Mouse (Mus musculus) ES-E14 (cell line): Measurements from ENCODE around the gene Psme4.

Source experiments
- CHD2 ChIP-seq: IDR thresholded peaks from 2 replicates; pipeline ENCODE4 v1.6.1; 2014; ENCODE audit warnings: mild to moderate bottlenecking, low read depth, low read length, inconsistent platforms
- ZC3H11A ChIP-seq: IDR thresholded peaks from 2 replicates; pipeline ENCODE4 v1.6.1; 2012; ENCODE audit warnings: low read depth, mild to moderate bottlenecking, inconsistent platforms, low read length, borderline replicate concordance
- ZNF384 ChIP-seq: IDR thresholded peaks from 2 replicates; pipeline ENCODE4 v1.6.1; 2012; ENCODE audit warnings: low read depth, low read length, inconsistent platforms

DNA sequence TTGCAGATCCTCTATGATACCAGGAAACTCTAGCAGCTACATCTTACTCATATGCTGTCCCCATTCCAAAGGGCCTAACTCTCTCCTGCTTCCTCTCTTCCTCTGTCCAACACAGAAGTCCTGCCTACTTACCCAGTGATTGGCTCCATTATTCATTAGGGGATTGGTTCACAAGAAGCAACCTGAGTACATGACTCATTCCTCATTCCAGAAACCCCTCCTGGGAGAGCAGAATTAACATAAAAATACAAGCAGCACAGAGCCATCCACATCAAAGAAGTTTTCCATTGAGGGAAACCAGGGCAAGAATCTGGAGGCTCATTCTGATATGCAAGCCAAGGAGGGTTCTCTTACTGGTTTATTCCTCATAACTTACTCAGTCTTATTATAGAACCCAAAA, 27.5 kb upstream of the Psme4 start:
- no peak for TF ChIP-seq ZNF384
- no peak for TF ChIP-seq CHD2
- no peak for TF ChIP-seq ZC3H11A
